14 mouse cellular contexts compared by ENCODE assay signal in the genomic region with DNA sequence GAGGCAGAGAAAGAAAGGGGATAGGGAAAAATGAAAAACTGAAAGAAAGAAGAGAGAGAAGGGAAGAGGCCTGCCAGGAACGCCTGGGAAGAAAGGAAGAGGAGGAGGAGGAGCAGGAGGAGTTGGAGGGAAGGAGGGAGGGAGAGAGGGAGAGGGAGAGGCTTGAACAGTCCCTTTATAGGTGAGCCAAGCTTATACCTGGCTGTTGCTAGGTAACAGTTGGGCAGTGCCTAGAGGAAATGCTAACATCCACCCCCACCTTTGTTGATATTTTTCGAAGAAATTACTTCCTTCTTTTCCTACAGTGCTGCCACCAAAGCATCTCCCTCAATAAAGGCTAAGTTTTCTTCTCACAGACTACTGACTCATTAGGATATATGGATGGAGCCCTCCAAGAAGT.
"Had no signal": no experiment of that assay in that cellular context is flagged by ENCODE, and none has a peak within 500 bp of the region (broad histone marks: within the 10 kb centered on the region; RNA-seq: fewer than 3 reads in every experiment).

No protein-coding gene starts in this region.

- H3K9ac ChIP-seq: liver, embryonic 13.5 days had no signal

- H3K27ac ChIP-seq: left cerebral cortex, adult 2 months; liver, embryonic 13.5 days had no signal

- H3K9me3 ChIP-seq: liver, embryonic 13.5 days had no signal

- H3K4me1 ChIP-seq: liver, embryonic 13.5 days had no signal

- H3K4me2 ChIP-seq: liver, embryonic 13.5 days; midbrain, embryonic 11.5 days had no signal

- DNase-seq: kidney, adult 18-20 months; kidney, adult 9 months; kidney, postnatal 14 days; kidney, postnatal 4 days; layer of hippocampus, postnatal 36 days; liver, embryonic 13.5 days; lung, adult 2 months; lung, postnatal 14 days; midbrain, embryonic 14.5 days; thymus, adult 18-20 months; thymus, postnatal 36 days had no signal

- H3K4me3 ChIP-seq: left cerebral cortex, adult 2 months; liver, embryonic 13.5 days had no signal

- ATAC-seq: inflammation-experienced regulatory T-cells, adult 6 months had no signal

- H3K27me3 ChIP-seq: liver, embryonic 13.5 days had no signal

- H3K36me3 ChIP-seq: liver, embryonic 13.5 days had no signal
